Mouse (Mus musculus): Measurements from ENCODE around the gene Eif2a.

DNA sequence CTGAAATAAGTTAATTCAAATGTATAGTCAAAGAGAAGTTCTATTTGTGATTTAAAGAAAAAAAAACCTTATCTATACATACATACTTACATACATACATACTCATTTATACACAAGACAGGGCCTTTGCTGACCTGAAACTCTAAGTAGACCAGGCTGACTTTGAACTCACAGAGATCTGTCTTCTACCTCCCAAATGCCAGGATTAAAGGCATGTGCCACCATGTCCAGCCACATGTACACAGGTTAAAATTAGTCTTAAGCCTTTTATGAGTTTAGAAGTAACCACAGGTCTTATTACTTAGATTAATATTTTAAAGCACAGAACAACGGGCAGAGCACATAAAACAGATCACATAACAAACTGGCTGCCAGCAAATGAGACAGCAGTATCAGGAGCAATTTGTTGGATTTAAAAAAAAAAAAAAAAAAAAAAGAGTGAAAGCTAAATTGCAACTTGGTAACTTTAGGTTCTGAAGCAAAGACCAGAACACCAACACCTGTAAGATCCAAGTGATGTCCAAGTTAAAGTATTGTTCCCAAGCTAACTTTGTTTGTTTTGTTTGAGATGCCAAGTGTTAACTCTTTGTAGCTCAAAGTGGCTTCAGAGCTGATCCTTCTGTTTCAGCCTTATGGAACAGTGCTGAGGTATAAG, 9.5 kb upstream of the Eif2a start:
- TF ChIP-seq CTCF (IDR thresholded peaks at IDR 0.05; ENCODE audit: insufficient read depth, low read length) (no peak), POLR2A (IDR thresholded peaks at IDR 0.05; ENCODE audit: borderline replicate concordance, extremely low read depth, low read depth, low read length) (no peak)

Measured in lung, adult 2 months (tissue).